Mouse (Mus musculus) liver, embryonic 11.5 days (tissue): ENCODE measurements around the gene Snx29. TPM values are rescaled to one million over a fixed set of nuclear protein-coding genes. Genes with fewer than 3 reads are reported as not detected.

Source experiments
- ATAC-seq: fragments of 200-750 bp; cut with Nextera tagmentation; replicated peaks from 2 replicates; pipeline ENCODE4 v1.8.0; 2017; ENCODE audit warnings: moderate number of reproducible peaks, mild to moderate bottlenecking, moderate TSS enrichment, moderate library complexity; ENCODE audit not compliant: low FRiP score
- DNase-seq: peaks from one replicate; pipeline ENCODE4 v3.0.0-alpha.2; 2017; ENCODE audit warnings: low spot score
- H3K27ac ChIP-seq: fragments of 300-500 bp; sonication (generic); 2 replicates; pipeline ENCODE4 v1.5.1; 2014; ENCODE audit warnings: mild to moderate bottlenecking, low read depth, low read length, control low read depth
- H3K27me3 ChIP-seq: fragments of 300-500 bp; sonication (generic); replicated peaks from 2 replicates; pipeline ENCODE4 v1.6.1; 2014; ENCODE audit warnings: low read length, mixed read lengths; ENCODE audit not compliant: control insufficient read depth, insufficient read depth
- H3K36me3 ChIP-seq: fragments of 300-500 bp; sonication (generic); 2 replicates; pipeline ENCODE4 v1.6.1; 2014; ENCODE audit warnings: mild to moderate bottlenecking, low read length, moderate library complexity, mixed read lengths; ENCODE audit not compliant: control insufficient read depth, insufficient read depth
- H3K4me1 ChIP-seq: fragments of 300-500 bp; sonication (generic); replicated peaks from 2 replicates; pipeline ENCODE4 v1.6.1; 2014; ENCODE audit warnings: low read length, mixed read lengths; ENCODE audit not compliant: control insufficient read depth, insufficient read depth
- H3K4me2 ChIP-seq: fragments of 300-500 bp; sonication (generic); 2 replicates; pipeline ENCODE4 v1.6.1; 2014; ENCODE audit warnings: mild to moderate bottlenecking, control low read depth, moderate library complexity
- H3K4me3 ChIP-seq: fragments of 300-500 bp; sonication (generic); 2 replicates; pipeline ENCODE4 v1.5.1; 2014; ENCODE audit warnings: low read depth, low read length, control low read depth
- H3K9ac ChIP-seq: fragments of 300-500 bp; sonication (generic); 2 replicates; pipeline ENCODE4 v1.6.1; 2014; ENCODE audit warnings: low read depth, low read length, control low read depth
- H3K9me3 ChIP-seq: fragments of 300-500 bp; sonication (generic); 2 replicates; pipeline ENCODE4 v1.6.1; 2016; ENCODE audit warnings: low read length, inconsistent platforms, mixed read lengths; ENCODE audit not compliant: control insufficient read depth
- WGBS: fragments of 180-500 bp; shearing (Covaris S2); extraction: QIAGEN DNeasy Blood & Tissue Kit; methylation state at CpG from one replicate; pipeline ENCODE4 v1.1.7; 2014; 5-methylcytosine and 5-hydroxymethylcytosine counted together
- polyA plus RNA-seq: library from polyadenylated mRNA; unstranded; fragments of >200 nt; fragmentation: Nextera tagmentation; extraction: Ambion mirVana; gene quantifications from 2 replicates; pipeline ENCODE4 v1.2.1, GENCODE M21; 2014

The Snx29 gene
- polyA plus RNA-seq, 1 experiment from 2014 or later: 5.1 TPM

DNA sequence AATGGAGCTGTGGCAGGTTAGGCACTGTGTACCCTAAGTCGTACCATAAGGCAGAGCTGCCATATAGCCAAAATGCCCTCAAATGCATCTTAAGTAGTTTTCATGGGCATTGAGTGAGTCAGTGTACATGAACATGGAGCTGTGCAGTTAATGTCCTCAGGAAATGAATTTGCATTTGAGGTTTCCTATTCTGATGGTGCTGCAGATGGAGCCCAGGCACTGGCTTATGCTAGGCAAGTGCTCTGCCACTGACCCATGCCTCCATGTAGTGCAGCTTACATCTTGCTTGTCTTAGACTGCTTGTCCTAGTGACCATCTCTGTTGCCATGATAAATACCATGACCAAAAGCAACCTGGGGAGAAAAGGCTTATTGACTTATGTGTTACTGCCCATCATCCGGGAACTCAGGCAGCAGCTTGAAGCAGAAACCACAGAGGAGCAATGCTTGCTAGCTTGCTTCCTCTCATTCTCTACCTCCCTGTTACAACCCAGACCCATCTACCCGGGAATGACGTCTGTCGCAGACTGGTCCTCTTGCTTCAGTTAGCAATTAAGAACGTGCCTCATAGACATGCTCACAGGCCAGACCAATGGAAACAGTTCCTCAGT lies 336.5 kb downstream of the Snx29 start:
- Histone ChIP-seq H3K27ac (no peak overlapping the region), H3K4me2 (no peak overlapping the region), H3K27me3 (no peaks in the 10 kb centered on the region), H3K36me3 (no peaks in the 10 kb centered on the region), H3K4me3 (no peak overlapping the region), H3K9me3 (no peaks in the 10 kb centered on the region), H3K4me1 (no peaks in the 10 kb centered on the region), H3K9ac (no peak overlapping the region)
- DNase-seq (no peak), ATAC-seq (no peak; the same call in 1 of the 2 replicates)
- 51% methylated on average over 6 of the region's 6 CpGs for WGBS

DNA sequence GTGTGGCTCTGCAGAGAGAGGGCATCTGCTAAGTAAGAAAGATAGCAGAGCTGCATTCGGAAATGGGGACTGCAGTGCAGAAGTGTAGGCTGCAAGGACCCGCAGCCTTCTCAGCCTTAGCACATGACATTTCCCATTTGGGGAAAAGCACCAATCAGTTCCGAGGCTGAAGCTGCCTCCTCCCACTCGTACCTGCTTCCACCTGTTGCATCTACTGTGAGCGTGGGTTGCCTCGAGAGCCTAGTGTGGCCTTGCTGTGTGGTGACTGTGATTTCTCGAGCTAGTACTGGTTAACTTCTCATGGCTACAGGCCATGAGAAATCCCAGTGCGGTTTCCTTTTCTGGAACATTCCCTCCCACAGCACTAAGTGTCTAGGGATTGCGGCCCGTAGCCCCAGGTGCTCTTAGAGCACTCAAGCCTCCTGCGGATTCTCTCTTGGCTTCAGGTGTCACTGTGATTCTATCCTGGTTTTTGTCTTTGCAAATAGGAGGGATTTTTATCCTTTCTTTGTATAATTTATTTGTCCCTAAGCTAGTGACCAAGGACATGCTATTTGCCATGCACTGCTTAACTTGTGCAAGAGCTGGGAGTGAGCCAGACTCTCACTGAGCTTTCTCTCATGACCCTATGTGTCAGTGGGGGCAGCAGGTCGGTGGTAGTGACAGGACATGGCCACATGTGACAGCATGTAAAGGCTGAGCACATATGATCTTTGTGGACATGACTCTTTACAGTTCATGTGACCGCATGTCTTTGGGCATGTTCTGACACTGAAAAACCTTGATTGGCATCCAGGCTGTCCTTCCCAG lies 342.4 kb downstream of the Snx29 start:
- H3K9me3 ChIP-seq: no peaks in the 10 kb centered on the region
- H3K27ac ChIP-seq: no peak overlapping the region
- H3K4me2 ChIP-seq: no peak overlapping the region
- no peak overlapping the region for H3K9ac ChIP-seq
- no peak overlapping the region for H3K4me3 ChIP-seq
- WGBS: 81% methylated on average over 13 of the region's 13 CpGs
- H3K36me3 ChIP-seq: no peaks in the 10 kb centered on the region
- no peak for ATAC-seq
- no peak for DNase-seq
- H3K27me3 ChIP-seq: no peaks in the 10 kb centered on the region
- H3K4me1 ChIP-seq: no peaks in the 10 kb centered on the region

DNA sequence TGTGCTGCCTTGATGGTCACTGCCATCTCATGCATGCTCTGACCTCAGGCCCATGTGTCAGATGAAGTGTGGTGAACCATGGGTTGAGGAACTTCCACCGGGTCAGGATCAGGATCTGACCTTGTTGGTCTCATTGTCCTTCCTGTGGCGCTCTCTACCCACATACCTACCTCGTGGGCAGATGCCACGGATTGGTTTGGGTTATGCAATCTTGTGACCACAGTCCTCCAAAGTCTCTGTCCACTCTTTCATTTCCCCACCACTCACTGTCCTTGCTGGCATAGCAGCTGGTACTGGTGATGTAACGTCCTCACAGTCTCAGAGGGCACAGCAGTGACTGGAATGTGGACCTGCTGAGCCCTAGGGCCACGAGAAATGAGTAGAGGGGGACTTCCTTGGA lies 343.2 kb downstream of the Snx29 start:
- Histone ChIP-seq H3K27ac (no peak overlapping the region), H3K4me3 (no peak overlapping the region), H3K4me1 (no peaks in the 10 kb centered on the region), H3K9me3 (no peaks in the 10 kb centered on the region), H3K9ac (no peak overlapping the region), H3K27me3 (no peaks in the 10 kb centered on the region), H3K36me3 (no peaks in the 10 kb centered on the region), H3K4me2 (no peak overlapping the region)
- 64% methylated on average over 6 of the region's 6 CpGs for WGBS
- DNase-seq: no peak
- ATAC-seq: no peak

DNA sequence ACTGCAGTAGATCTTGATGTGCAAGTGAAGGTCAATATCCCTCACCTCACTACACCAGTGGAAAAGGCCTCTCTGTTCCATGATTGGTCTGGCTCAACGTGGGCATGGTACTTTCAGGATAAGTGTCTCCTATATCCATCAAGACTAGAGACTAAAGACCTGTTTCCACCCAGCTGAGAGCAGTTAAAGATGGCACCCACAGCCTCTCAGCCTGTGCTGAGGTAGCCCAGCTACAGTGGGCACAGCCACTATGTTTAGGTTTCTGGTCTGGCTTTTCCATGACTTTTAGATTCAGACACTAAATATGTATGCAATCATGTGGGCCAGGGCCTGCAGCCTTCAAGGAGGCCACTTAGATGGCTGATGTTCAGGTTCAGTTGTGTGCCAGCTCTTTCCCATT lies 345.7 kb downstream of the Snx29 start:
- Histone ChIP-seq H3K9me3 (no peaks in the 10 kb centered on the region), H3K36me3 (no peaks in the 10 kb centered on the region), H3K27me3 (no peaks in the 10 kb centered on the region), H3K4me2 (no peak overlapping the region), H3K27ac (no peak overlapping the region), H3K4me1 (no peaks in the 10 kb centered on the region), H3K9ac (no peak overlapping the region), H3K4me3 (no peak overlapping the region)
- DNase-seq (no peak), ATAC-seq (no peak)
- WGBS: 69% methylated on average over 1 of the region's 1 CpGs

DNA sequence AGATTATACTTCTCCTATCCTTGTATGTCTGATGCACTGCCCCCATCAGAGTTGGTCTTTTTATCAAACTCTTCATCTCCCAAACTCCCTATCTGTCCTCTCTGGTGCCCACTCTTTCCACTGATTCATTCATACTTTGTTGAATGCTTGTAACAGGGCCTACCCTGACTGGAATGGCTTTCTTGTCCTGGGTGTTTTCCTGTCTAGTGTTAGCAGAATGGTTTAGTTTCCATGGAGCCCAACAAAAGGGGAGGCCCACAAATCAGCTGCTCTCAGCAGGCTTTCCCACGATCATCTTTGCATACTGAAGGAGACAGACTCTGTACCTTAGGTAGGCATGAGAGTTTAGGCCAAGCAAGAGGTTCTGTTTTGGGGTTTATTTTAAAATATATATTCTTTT lies 346.2 kb downstream of the Snx29 start:
- ATAC-seq (no peak), DNase-seq (no peak)
- Histone ChIP-seq H3K9ac (no peak overlapping the region), H3K4me3 (no peak overlapping the region), H3K27ac (no peak overlapping the region), H3K9me3 (no peaks in the 10 kb centered on the region), H3K4me1 (no peaks in the 10 kb centered on the region), H3K27me3 (no peaks in the 10 kb centered on the region), H3K36me3 (no peaks in the 10 kb centered on the region), H3K4me2 (no peak overlapping the region)
- 87% methylated on average over 1 of the region's 1 CpGs for WGBS

DNA sequence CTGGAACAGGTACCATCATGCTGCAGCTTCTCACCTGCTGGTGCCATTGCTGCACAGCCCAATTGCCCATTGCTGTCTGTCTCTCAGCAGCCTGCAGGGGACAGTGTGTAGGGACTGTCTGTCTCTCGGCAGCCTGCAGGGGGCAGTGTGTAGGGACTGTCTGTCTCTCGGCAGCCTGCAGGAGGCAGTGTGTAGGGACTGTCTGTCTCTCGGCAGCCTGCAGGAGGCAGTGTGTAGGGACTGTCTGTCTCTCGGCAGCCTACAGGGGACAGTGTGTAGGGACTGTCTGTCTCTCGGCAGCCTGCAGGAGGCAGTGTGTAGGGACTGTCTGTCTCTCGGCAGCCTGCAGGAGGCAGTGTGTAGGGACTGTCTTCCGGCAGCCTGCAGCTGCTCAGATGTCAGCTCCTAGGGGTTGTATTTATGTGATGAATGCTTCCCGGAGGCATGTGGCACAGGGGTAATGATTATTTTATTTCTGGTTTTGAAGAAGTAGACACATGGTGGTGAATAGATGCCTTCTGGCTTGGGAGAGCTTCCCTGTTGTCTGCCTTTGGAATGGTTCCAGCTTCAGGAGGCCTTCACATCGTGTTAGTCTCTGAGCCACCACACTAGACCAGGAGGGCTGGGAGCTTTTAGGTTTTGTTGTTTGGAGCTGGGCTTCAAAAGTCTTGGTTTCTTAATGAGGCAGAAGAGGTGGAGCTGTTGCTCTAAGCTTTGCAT lies 347.7 kb downstream of the Snx29 start:
- ATAC-seq: no peak
- no peak for DNase-seq
- Histone ChIP-seq H3K4me2 (no peak overlapping the region), H3K9me3 (no peaks in the 10 kb centered on the region), H3K27ac (no peak overlapping the region), H3K27me3 (no peaks in the 10 kb centered on the region), H3K36me3 (no peaks in the 10 kb centered on the region), H3K4me3 (no peak overlapping the region), H3K9ac (no peak overlapping the region), H3K4me1 (no peaks in the 10 kb centered on the region)
- WGBS: 80% methylated on average over 9 of the region's 9 CpGs

DNA sequence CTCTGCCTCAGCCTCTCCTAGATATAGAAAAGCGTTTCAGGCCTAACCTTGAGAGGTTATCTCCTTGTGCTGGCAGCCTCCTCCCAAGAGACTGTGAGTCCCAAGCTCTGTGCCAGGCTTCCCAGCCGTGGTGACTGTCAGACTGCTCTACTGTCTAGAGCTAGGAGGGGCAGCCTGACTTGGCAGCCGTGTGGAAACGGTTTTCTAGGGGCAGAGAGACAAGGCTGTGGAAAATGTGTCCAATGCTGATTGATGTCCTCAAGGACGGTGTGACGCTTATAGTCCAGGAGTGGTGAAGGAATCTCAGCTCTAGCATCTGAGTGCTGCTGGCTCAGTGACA lies 348.2 kb downstream of the Snx29 start:
- WGBS: 77% methylated on average over 6 of the region's 6 CpGs
- no peak for ATAC-seq

DNA sequence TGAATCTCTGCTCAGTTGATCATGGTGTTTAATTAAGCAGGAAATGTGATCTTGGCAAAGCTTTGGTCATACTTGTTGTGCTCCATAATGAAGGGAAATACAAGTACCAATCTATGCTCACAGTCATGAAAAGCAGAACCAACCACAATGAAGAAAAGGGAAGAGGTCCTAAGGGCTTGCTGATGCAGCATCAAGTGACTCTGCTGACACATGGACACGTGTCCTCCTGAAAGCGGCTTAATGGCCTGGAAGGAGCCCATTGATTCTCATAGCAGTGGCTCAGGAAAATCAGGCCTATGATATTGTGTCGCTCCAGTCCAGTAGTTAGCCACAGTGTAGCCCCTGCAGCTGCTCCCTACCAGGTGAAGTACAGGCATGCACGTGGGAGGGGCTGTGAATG lies 353.3 kb downstream of the Snx29 start:
- Histone ChIP-seq H3K27ac (no peak overlapping the region), H3K4me2 (no peak overlapping the region), H3K9ac (no peak overlapping the region), H3K36me3 (no peaks in the 10 kb centered on the region), H3K4me1 (no peaks in the 10 kb centered on the region), H3K27me3 (no peaks in the 10 kb centered on the region), H3K4me3 (no peak overlapping the region), H3K9me3 (no peaks in the 10 kb centered on the region)
- WGBS: 51% methylated on average over 4 of the region's 4 CpGs
- DNase-seq (no peak), ATAC-seq (no peak)

More for the DNA sequence above, 348.2 kb downstream of the Snx29 start:
- Histone ChIP-seq H3K27me3 (no peaks in the 10 kb centered on the region), H3K9ac (no peak overlapping the region), H3K36me3 (no peaks in the 10 kb centered on the region), H3K4me3 (no peak overlapping the region), H3K4me1 (no peaks in the 10 kb centered on the region), H3K9me3 (no peaks in the 10 kb centered on the region), H3K4me2 (no peak overlapping the region), H3K27ac (no peak overlapping the region)
- no peak for DNase-seq
